Mouse (Mus musculus) kidney, postnatal 0 days (tissue): ENCODE results near the gene Clec12a. TPM values are rescaled to one million over a fixed set of nuclear protein-coding genes. Genes with fewer than 3 reads are reported as not detected.
A peak's percentile ranks its signal among the peaks of the same experiment; 100 is the strongest.

ENCODE experiments used
- ATAC-seq: fragments of 200-750 bp; cut with Nextera tagmentation; replicated peaks from 2 replicates; pipeline ENCODE4 v1.8.0; 2017; ENCODE audit warnings: low read depth, moderate number of reproducible peaks, moderate TSS enrichment, moderate library complexity; ENCODE audit not compliant: low FRiP score
- DNase-seq: peaks from one replicate; pipeline ENCODE4 v3.0.0-alpha.2; 2016; ENCODE audit warnings: low spot score
- H3K27ac ChIP-seq: fragments of 300-500 bp; sonication (generic); 2 replicates; pipeline ENCODE4 v1.5.1; 2014; ENCODE audit warnings: mild to moderate bottlenecking
- H3K27me3 ChIP-seq: fragments of 300-500 bp; sonication (generic); 2 replicates; pipeline ENCODE4 v1.6.1; 2014; ENCODE audit warnings: low read length, mixed read lengths; ENCODE audit not compliant: insufficient read depth
- H3K36me3 ChIP-seq: fragments of 300-500 bp; sonication (generic); 2 replicates; pipeline ENCODE4 v1.6.1; 2014; ENCODE audit warnings: low read length, mixed read lengths; ENCODE audit not compliant: insufficient read depth
- H3K4me1 ChIP-seq: fragments of 300-500 bp; sonication (generic); replicated peaks from 2 replicates; pipeline ENCODE4 v1.6.1; 2014; ENCODE audit warnings: antibody characterized with exemption, low read length, mixed read lengths; ENCODE audit not compliant: insufficient read depth
- H3K4me2 ChIP-seq: fragments of 300-500 bp; sonication (generic); 2 replicates; pipeline ENCODE4 v1.6.1; 2014; ENCODE audit warnings: mild to moderate bottlenecking, low read length, moderate library complexity, mixed read lengths
- H3K4me3 ChIP-seq: fragments of 300-500 bp; sonication (generic); replicated peaks from 2 replicates; pipeline ENCODE4 v1.5.1; 2014; ENCODE audit warnings: low read depth, low read length
- H3K9ac ChIP-seq: fragments of 300-500 bp; sonication (generic); 2 replicates; pipeline ENCODE4 v1.6.1; 2014; ENCODE audit warnings: low read depth, low read length
- H3K9me3 ChIP-seq: fragments of 300-500 bp; sonication (generic); replicated peaks from 2 replicates; pipeline ENCODE4 v1.6.1; 2016; ENCODE audit warnings: low read length, inconsistent platforms, mixed read lengths
- CTCF ChIP-seq: IDR thresholded peaks from 2 replicates; pipeline ENCODE4 v1.5.1; 2016; ENCODE audit warnings: antibody characterized with exemption, low read depth, mild to moderate bottlenecking, moderate library complexity
- WGBS: fragments of 180-500 bp; shearing (Covaris S2); extraction: QIAGEN DNeasy Blood & Tissue Kit; methylation state at CpG from one replicate; pipeline ENCODE4 v1.1.7; 2014; 5-methylcytosine and 5-hydroxymethylcytosine counted together
- polyA plus RNA-seq: library from polyadenylated mRNA; unstranded; fragments of >200 nt; fragmentation: Nextera tagmentation; extraction: Ambion mirVana; gene quantifications from 2 replicates; pipeline ENCODE4 v1.2.1, GENCODE M21; 2015

Clec12a gene
- polyA plus RNA-seq, 1 experiment from 2014 or later, result 0.71 TPM

- DNase-seq (no peak), ATAC-seq (no peak)
- Histone ChIP-seq H3K4me3 (no peak overlapping the region), H3K9me3 (no peaks in the 10 kb centered on the region), H3K4me2 (no peak overlapping the region), H3K9ac (no peak overlapping the region), H3K36me3 (no peaks in the 10 kb centered on the region), H3K27ac (no peak overlapping the region), H3K4me1 (no peaks in the 10 kb centered on the region), H3K27me3 (no peaks in the 10 kb centered on the region)
- WGBS, result 74% methylated on average over 4 of the region's 4 CpGs
- no peak for TF ChIP-seq CTCF
Observed at GRCm38 (mm10) chr6:129319331-129319730, 23.2 kb upstream of the Clec12a start.

DNA sequence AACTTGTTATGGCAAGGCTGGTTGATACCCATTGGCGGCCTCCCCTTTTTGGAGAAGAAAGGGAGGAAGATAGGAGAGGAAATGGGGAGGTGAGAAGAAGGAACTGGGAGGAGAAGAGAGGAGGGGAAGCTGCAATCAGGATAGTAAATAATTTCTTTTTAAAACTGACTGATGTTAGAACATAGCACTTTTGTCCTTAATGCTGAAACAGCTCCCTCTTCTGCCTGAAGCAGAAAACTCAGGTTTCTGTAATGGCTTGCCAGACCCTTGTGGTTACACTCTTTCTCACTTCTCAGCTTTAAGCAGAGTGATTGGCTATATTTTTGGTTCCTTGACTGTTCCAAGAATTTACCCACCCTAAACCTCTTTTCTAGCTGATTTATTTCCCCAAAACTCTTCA is 16.5 kb upstream of the Clec12a start:
- Histone ChIP-seq H3K27ac (no peak overlapping the region), H3K4me2 (no peak overlapping the region), H3K27me3 (no peaks in the 10 kb centered on the region), H3K9ac (no peak overlapping the region), H3K9me3 (no peaks in the 10 kb centered on the region), H3K4me1 (no peaks in the 10 kb centered on the region), H3K36me3 (no peaks in the 10 kb centered on the region), H3K4me3 (no peak overlapping the region)
- peak; percentile 33; the same call in 1 of the 2 replicates for TF ChIP-seq CTCF
- ATAC-seq (no peak), DNase-seq (no peak)
- 78% methylated on average over 1 of the region's 1 CpGs for WGBS

- DNase-seq, result no peak
- 44% methylated on average over 13 of the region's 13 CpGs for WGBS
- no peak for ATAC-seq
Observed at GRCm38 (mm10) chr6:129326568-129327150, 15.8 kb upstream of the Clec12a start.

DNA sequence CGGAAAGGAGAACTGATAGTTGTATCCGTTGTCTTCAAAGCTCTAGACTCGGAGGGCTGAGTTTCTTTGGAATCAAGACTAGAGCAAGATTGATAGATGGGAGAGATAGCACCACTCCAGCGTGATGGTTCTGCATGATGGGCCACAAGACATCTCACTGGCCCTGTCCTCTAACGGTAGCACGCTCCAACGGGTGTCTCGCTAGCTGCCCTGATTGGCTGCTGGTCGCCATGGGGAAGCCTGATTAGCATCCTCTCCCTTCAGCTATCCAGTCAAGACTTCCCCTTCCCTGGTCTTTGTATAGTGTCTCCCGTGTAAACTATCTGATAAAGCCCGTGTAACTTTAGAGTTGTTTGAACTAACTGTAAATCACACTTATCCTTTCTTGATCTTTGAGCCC is 10.9 kb upstream of the Clec12a start, which contains the start of gene 4922502D21Rik:
TSS of gene 4922502D21Rik (minus strand) at position 187 of the 400 bp plus-strand sequence.
- Histone ChIP-seq H3K4me2 (no peak within 1 kb of the TSS), H3K27ac (no peak within 1 kb of the TSS), H3K9me3 (no peaks in the 10 kb centered on the region), H3K4me1 (no peaks in the 10 kb centered on the region), H3K27me3 (no peaks in the 10 kb centered on the region), H3K4me3 (no peak within 1 kb of the TSS), H3K36me3 (no peaks in the 10 kb centered on the region), H3K9ac (no peak within 1 kb of the TSS)
- ATAC-seq (0 out of 2 replicates have a peak, but pooled peaks have one; percentile 25), DNase-seq (peak; percentile 5)
- 37% methylated on average over 11 of the region's 11 CpGs for WGBS
- TF ChIP-seq CTCF, result no peak

More at GRCm38 (mm10) chr6:129326568-129327150, 15.8 kb upstream of the Clec12a start:
- no peak for TF ChIP-seq CTCF
- Histone ChIP-seq H3K27me3 (no peaks in the 10 kb centered on the region), H3K4me3 (no peak overlapping the region), H3K27ac (no peak overlapping the region), H3K4me1 (no peaks in the 10 kb centered on the region), H3K36me3 (no peaks in the 10 kb centered on the region), H3K4me2 (no peak overlapping the region), H3K9me3 (no peaks in the 10 kb centered on the region), H3K9ac (no peak overlapping the region)

DNA sequence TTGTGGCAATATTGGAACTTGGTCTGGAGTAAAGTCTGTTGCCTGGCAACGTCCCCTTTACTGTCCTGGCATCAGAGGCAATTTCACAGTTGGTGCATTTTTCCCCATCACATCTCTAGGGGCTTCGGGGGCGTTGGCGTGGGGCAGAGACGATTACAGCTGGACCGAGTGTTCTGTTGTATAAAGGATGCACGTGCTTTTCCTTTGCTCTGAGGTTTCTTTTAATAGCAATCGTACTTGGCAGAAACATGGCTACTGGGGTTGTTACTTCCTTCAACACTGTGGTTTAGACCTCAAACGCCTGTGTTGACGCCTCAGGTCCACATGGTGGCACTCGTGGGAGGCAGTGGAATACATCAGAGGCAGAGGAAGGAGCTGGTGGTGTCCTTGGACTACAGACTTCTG is 8.8 kb upstream of the Clec12a start:
- peak; percentile 80 for DNase-seq
- peak; percentile 85 for TF ChIP-seq CTCF
- no peak overlapping the region for H3K9ac ChIP-seq
- no peak overlapping the region for H3K27ac ChIP-seq
- H3K9me3 ChIP-seq, result no peaks in the 10 kb centered on the region
- H3K4me1 ChIP-seq, result no peaks in the 10 kb centered on the region
- H3K27me3 ChIP-seq, result no peaks in the 10 kb centered on the region
- no peaks in the 10 kb centered on the region for H3K36me3 ChIP-seq
- 21% methylated on average over 11 of the region's 11 CpGs for WGBS
- H3K4me3 ChIP-seq, result no peak overlapping the region
- peak overlapping the region; percentile 11; the same call in 1 of the 2 replicates for H3K4me2 ChIP-seq
- no peak for ATAC-seq

GRCm38 (mm10) chr6:129337751-129338150 is 4.7 kb upstream of the Clec12a start:
- no peak overlapping the region for H3K9ac ChIP-seq

More at GRCm38 (mm10) chr6:129337751-129338150, 4.7 kb upstream of the Clec12a start:
- 64% methylated on average over 1 of the region's 1 CpGs for WGBS
- Histone ChIP-seq H3K36me3 (no peaks in the 10 kb centered on the region), H3K9me3 (no peaks in the 10 kb centered on the region), H3K27ac (no peak overlapping the region), H3K4me2 (no peak overlapping the region), H3K27me3 (no peaks in the 10 kb centered on the region), H3K4me1 (no peaks in the 10 kb centered on the region), H3K4me3 (no peak overlapping the region)
- TF ChIP-seq CTCF, result no peak
- DNase-seq, result no peak
- ATAC-seq, result no peak
